Mouse (Mus musculus) olfactory bulb, adult 2 months (tissue): Measurements from ENCODE around the gene Pbrm1.

Source experiments
- CTCF ChIP-seq: fragments of 200-500 bp; IDR thresholded peaks from 2 replicates; pipeline ENCODE4 v1.5.1; 2012; ENCODE audit warnings: low read depth, mild to moderate bottlenecking, low read length, moderate library complexity; ENCODE audit not compliant: insufficient read depth
- POLR2A ChIP-seq: fragments of 200-500 bp; IDR thresholded peaks from 2 replicates; pipeline ENCODE4 v1.6.1; 2012; ENCODE audit warnings: mild to moderate bottlenecking, low read depth, low read length, moderate library complexity; ENCODE audit not compliant: insufficient read depth

- TF ChIP-seq CTCF (no peak), POLR2A (no peak)
These were observed 50.3 kb downstream of the Pbrm1 start for GRCm38 (mm10) chr14:31069086-31069733.
